Mouse (Mus musculus): ENCODE data around the gene Tmeff1.

GRCm38 (mm10) chr4:48592844-48593243 lies 7.9 kb downstream of the Tmeff1 start:
- no peak for TF ChIP-seq HCFC1 (IDR thresholded peaks at IDR 0.05; ENCODE audit: borderline replicate concordance, insufficient read depth, low read length)
- no peak for TF ChIP-seq CHD2 (IDR thresholded peaks at IDR 0.05; ENCODE audit: low read depth, low read length)
